Mouse (Mus musculus) kidney, embryonic 16.5 days (tissue): ENCODE data around the gene Apobec3. TPM values are rescaled to one million over a fixed set of nuclear protein-coding genes. Genes with fewer than 3 reads are reported as not detected.
"Not testable (repeated sequence)": the region's sequence is repeated elsewhere in the genome, so short reads cannot be mapped to it uniquely, and the experiment has no call there.

Experiments
- ATAC-seq: fragments of 200-750 bp; cut with Nextera tagmentation; 2 replicates; pipeline ENCODE4 v1.8.0; 2017; ENCODE audit warnings: moderate TSS enrichment; ENCODE audit not compliant: low FRiP score, low TSS enrichment
- H3K27ac ChIP-seq: fragments of 300-500 bp; sonication (generic); 2 replicates; pipeline ENCODE4 v1.5.1; 2014; ENCODE audit warnings: low read length
- H3K27me3 ChIP-seq: fragments of 300-500 bp; sonication (generic); 2 replicates; pipeline ENCODE4 v1.6.1; 2014; ENCODE audit warnings: low read length, control low read depth, mixed read lengths; ENCODE audit not compliant: insufficient read depth
- H3K36me3 ChIP-seq: fragments of 300-500 bp; sonication (generic); 2 replicates; pipeline ENCODE4 v1.6.1; 2014; ENCODE audit warnings: low read length, control low read depth, mixed read lengths; ENCODE audit not compliant: insufficient read depth
- H3K4me1 ChIP-seq: fragments of 300-500 bp; sonication (generic); 2 replicates; pipeline ENCODE4 v1.6.1; 2014; ENCODE audit warnings: low read length, control low read depth, mixed read lengths; ENCODE audit not compliant: insufficient read depth
- H3K4me2 ChIP-seq: fragments of 300-500 bp; sonication (generic); replicated peaks from 2 replicates; pipeline ENCODE4 v1.6.1; 2014; ENCODE audit warnings: low read depth, low read length
- H3K4me3 ChIP-seq: fragments of 300-500 bp; sonication (generic); 2 replicates; pipeline ENCODE4 v1.5.1; 2014; ENCODE audit warnings: mild to moderate bottlenecking, low read length
- H3K9ac ChIP-seq: fragments of 300-500 bp; sonication (generic); replicated peaks from 2 replicates; pipeline ENCODE4 v1.6.1; 2014; ENCODE audit warnings: low read length
- H3K9me3 ChIP-seq: fragments of 300-500 bp; sonication (generic); 2 replicates; pipeline ENCODE4 v1.6.1; 2016; ENCODE audit warnings: low read length, control low read depth
- WGBS: fragments of 180-500 bp; shearing (Covaris S2); extraction: QIAGEN DNeasy Blood & Tissue Kit; methylation state at CpG from one replicate; pipeline ENCODE4 v1.1.7; 2014; 5-methylcytosine and 5-hydroxymethylcytosine counted together
- polyA plus RNA-seq: library from polyadenylated mRNA; unstranded; fragments of >200 nt; fragmentation: Nextera tagmentation; extraction: Ambion mirVana; gene quantifications from 2 replicates; pipeline ENCODE4 v1.2.1, GENCODE M21; 2015

Gene Apobec3
- polyA plus RNA-seq, 1 experiment from 2014 or later: 29.3 TPM

DNA sequence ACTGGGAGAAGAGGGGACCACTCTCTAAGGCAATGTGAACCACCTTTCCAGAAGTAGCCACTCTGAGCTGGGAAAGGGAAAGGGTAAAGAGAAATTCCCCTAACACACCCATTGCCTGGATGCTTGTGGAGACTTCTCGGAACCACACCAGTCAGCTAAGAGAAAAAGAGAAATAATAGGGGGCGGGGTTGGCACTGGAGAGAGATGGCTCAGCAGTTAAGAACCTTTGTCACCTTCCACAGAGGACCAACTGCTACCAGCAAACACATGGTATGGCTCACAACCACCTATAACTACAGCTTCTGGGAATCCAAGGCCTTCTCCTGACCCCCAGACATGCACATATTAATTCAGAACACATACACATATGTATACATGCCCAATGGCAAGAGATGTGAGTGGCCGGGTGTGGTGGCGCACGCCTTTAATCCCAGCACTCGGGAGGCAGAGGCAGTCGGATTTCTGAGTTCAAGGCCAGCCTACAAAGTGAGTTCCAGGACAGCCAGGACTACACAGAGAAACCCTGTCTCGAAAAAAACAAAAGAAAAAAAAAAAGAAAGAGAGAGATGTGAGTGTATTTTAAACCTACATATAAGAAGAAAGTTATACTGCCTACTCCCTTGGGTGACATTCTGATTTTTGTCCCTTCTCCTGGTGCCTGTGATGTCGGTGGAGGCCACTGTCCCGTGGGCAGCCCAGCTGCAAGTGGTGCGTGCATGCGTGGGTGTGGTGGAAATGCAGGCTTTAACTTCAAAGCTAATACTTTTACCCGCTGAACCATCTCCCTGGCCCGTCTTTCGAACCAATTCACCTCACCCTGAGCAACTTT, 1.8 kb downstream of the Apobec3 start:
- H3K9me3 ChIP-seq: no peaks in the 10 kb centered on the region
- peaks cover 16% of the 10 kb centered on the region for H3K4me1 ChIP-seq
- H3K27me3 ChIP-seq: no peaks in the 10 kb centered on the region
- peak overlapping the region; percentile 73 for H3K4me2 ChIP-seq
- no peak for ATAC-seq
- H3K27ac ChIP-seq: peak overlapping the region; percentile 88; the same call in 1 of the 2 replicates
- H3K9ac ChIP-seq: peak overlapping the region; percentile 71
- peak overlapping the region; percentile 55 for H3K4me3 ChIP-seq
- H3K36me3 ChIP-seq: no peaks in the 10 kb centered on the region
- 69% methylated on average over 15 of the region's 15 CpGs for whole genome bisulfite sequencing

- no peaks in the 10 kb centered on the region for H3K27me3 ChIP-seq
- no peaks in the 10 kb centered on the region for H3K36me3 ChIP-seq
- peak overlapping the region; percentile 22 for H3K4me3 ChIP-seq
- no peaks in the 10 kb centered on the region for H3K9me3 ChIP-seq
- peak overlapping the region; percentile 73 for H3K4me2 ChIP-seq
- peaks cover 16% of the 10 kb centered on the region for H3K4me1 ChIP-seq
- peak overlapping the region; percentile 44; the same call in 1 of the 2 replicates for H3K9ac ChIP-seq
- WGBS: 66% methylated on average over 3 of the region's 3 CpGs
- 0 out of 2 replicates have a peak overlapping the region, but pooled peaks have one; percentile 24 for H3K27ac ChIP-seq
- ATAC-seq: no peak
These were observed 2.3 kb downstream of the Apobec3 start for GRCm38 (mm10) chr15:79893824-79894123.

- WGBS: 89% methylated on average over 4 of the region's 4 CpGs
- Histone ChIP-seq H3K36me3 (no peaks in the 10 kb centered on the region), H3K9ac (no peak overlapping the region), H3K9me3 (no peaks in the 10 kb centered on the region), H3K4me1 (peaks cover 16% of the 10 kb centered on the region), H3K4me2 (peak overlapping the region; percentile 73), H3K27ac (peak overlapping the region; percentile 70; the same call in 1 of the 2 replicates), H3K27me3 (no peaks in the 10 kb centered on the region), H3K4me3 (no peak overlapping the region)
- ATAC-seq: no peak
These were observed 2.9 kb downstream of the Apobec3 start for GRCm38 (mm10) chr15:79894343-79894742.

DNA sequence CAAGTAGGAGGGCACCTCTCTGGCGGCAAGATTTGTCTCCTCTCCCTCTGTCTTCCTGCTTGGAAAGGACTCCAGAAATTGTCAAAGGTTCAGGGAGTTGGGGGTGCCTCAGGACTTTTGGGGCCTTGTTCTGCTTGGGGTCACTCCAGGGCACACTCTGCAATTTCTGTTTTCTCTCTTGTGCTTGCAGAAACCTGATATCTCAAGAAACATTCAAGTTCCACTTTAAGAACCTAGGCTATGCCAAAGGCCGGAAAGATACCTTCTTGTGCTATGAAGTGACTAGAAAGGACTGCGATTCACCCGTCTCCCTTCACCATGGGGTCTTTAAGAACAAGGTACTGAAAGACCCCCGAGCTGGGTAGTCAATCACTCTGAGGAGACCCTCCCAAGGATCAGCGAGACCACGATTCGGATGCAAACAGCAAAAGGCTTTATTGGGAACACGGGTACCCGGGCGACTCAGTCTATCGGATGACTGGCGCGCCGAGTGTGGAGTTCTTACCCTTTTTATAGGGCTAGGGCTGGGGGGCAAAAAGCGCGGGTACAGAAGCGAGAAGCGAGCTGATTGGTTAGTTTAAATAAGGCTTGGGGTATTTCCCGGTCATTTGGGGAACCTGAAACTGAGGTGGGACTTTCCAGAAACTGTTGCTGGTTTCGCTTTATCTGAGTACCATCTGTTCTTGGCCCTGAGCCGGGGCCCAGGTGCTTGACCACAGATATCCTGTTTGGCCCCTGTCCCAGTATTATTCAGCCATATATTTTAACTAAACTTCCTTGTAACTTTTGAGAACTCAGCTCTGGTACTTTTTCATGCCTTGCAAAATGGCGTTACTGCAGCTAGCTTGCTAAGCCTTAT, 4.0 kb downstream of the Apobec3 start:
- not testable (repeated sequence) for ATAC-seq, H3K36me3 ChIP-seq, H3K9me3 ChIP-seq, H3K4me3 ChIP-seq, H3K27me3 ChIP-seq, H3K9ac ChIP-seq
- 72% methylated on average over 10 of the region's 23 CpGs for WGBS
- Histone ChIP-seq H3K4me2 (peak overlapping the region; percentile 73; the same call in 1 of the 2 replicates), H3K27ac (peak overlapping the region; percentile 70), H3K4me1 (peaks cover 16% of the 10 kb centered on the region)

DNA sequence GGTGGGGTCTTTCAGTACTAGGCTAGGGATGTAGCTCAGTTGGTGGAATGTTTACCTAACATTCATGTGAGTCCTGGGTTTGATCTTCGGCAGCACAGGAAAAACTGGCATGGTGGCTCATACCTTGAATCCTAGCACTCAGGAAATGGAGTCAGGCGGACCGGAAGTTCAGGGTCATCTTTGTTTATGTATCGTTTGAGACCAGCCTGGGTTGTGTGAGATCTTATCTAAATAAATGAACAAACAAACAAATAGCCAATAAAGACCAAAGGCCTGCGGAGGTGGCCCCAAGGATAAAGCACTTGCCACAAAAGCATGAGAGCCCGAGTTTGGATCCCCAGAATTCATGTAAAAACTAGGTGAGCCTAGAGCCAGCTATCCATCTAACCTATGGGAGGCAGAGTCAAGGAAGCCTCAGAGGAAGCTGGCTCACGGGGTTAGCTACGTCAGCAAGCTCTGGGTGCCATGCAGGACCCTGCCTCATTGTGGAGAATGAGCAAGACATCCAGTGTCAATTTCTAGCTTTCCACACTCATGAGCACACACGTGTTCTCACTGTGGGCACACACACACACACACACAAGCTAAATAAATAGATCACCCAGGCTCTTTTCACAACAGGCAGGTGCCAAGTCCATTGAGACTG, 4.7 kb downstream of the Apobec3 start:
- Histone ChIP-seq H3K9ac (no peak overlapping the region), H3K27ac (peak overlapping the region; percentile 63), H3K36me3 (no peaks in the 10 kb centered on the region), H3K9me3 (no peaks in the 10 kb centered on the region), H3K4me3 (no peak overlapping the region), H3K4me1 (peaks cover 16% of the 10 kb centered on the region), H3K27me3 (no peaks in the 10 kb centered on the region), H3K4me2 (no peak overlapping the region)
- ATAC-seq: no peak
- WGBS: 72% methylated on average over 9 of the region's 9 CpGs

DNA sequence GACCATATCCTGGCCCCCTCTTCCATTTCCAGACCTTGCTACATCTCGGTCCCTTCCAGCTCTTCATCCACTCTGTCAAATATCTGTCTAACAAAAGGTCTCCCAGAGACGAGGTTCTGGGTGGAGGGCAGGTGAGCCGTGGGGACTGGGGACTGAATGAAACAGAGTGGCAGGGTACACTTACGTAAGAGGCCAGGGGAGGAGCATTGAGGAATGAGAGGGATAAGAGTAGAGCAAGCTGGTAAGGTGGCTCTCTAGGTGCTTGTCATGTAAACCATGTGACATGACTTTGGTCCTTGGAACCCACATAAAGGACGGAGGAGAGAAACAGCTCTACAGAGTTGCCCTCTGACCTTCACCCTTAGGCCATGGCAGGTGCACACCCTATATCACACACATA, 7.5 kb downstream of the Apobec3 start:
- Histone ChIP-seq H3K4me1 (0 out of 2 replicates have a peak, but pooled peaks cover 3% of the 10 kb centered on the region), H3K9ac (no peak overlapping the region), H3K27me3 (no peaks in the 10 kb centered on the region), H3K4me2 (no peak overlapping the region), H3K27ac (no peak overlapping the region), H3K4me3 (no peak overlapping the region), H3K36me3 (no peaks in the 10 kb centered on the region), H3K9me3 (no peaks in the 10 kb centered on the region)
- WGBS: 86% methylated on average over 5 of the region's 5 CpGs
- ATAC-seq: no peak

DNA sequence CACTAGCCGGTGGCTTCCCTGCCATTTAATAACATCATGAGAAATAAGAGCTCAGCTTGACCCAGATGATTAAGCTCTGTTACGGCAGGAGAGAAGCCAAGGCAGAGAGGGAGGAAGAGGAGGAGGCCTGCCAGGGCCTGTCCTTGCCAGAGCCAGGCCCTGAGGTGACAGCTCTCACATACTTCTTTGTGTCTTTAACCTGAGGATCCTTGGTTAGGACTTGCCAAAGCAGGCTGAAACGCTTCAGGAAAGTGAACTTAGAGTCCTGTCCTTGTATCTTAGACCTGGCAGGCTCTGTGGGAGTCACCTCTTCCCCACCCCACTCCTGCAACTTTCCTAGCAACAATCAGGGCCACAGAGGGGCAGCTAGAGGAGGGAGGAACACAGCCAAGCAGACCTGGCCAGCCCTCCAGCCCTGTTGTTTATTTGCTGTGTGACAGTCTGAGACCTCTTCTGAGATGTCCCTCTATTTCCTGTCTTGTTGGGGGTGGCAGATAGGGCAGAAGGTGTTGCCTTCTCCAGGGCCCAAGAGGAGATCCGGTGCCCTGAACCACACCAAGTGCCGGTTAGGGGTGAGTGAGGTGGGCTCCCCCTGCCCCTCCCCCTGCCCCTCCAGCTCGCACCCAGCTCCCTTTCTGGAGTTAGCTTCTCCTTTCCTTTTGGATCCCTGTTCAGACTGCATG, 8.5 kb downstream of the Apobec3 start:
- no peak overlapping the region for H3K9ac ChIP-seq
- H3K27me3 ChIP-seq: no peaks in the 10 kb centered on the region
- H3K4me2 ChIP-seq: no peak overlapping the region
- H3K9me3 ChIP-seq: no peaks in the 10 kb centered on the region
- no peak overlapping the region for H3K27ac ChIP-seq
- ATAC-seq: no peak
- H3K4me3 ChIP-seq: no peak overlapping the region
- 71% methylated on average over 6 of the region's 6 CpGs for WGBS
- no peaks in the 10 kb centered on the region for H3K36me3 ChIP-seq
- H3K4me1 ChIP-seq: 0 out of 2 replicates have a peak, but pooled peaks cover 3% of the 10 kb centered on the region

DNA sequence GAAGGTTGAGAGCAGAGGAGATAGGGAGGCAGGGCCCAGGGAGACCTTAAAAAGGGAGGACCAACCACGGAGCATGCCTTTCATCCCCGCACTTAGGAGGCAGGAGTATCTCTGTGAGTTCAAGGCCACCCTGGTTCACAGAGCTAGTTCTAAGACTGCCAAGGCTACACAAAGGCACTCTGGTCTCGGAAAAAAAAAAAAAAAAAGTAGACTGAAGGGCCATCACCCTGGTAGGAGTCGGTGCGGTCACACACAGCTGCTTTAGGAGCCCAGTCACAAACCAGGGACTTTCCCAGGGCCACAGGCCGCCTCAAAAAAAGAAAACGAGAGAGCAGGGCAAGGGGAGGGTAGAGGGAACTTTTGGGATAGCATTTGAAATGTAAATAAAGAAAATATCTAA, 9.3 kb downstream of the Apobec3 start:
- no peak for ATAC-seq
- Histone ChIP-seq H3K9ac (no peak overlapping the region), H3K27me3 (no peaks in the 10 kb centered on the region), H3K27ac (no peak overlapping the region), H3K36me3 (no peaks in the 10 kb centered on the region), H3K9me3 (no peaks in the 10 kb centered on the region), H3K4me3 (no peak overlapping the region), H3K4me2 (no peak overlapping the region), H3K4me1 (0 out of 2 replicates have a peak, but pooled peaks cover 3% of the 10 kb centered on the region)
- WGBS: 68% methylated on average over 7 of the region's 7 CpGs

- H3K27ac ChIP-seq: no peak overlapping the region
These were observed 9.9 kb downstream of the Apobec3 start for GRCm38 (mm10) chr15:79901399-79901798.

More at GRCm38 (mm10) chr15:79901399-79901798, 9.9 kb downstream of the Apobec3 start:
- H3K27me3 ChIP-seq: no peaks in the 10 kb centered on the region
- H3K36me3 ChIP-seq: no peaks in the 10 kb centered on the region
- 93% methylated on average over 2 of the region's 2 CpGs for WGBS
- H3K4me3 ChIP-seq: no peak overlapping the region
- ATAC-seq: no peak
- no peaks in the 10 kb centered on the region for H3K9me3 ChIP-seq
- no peak overlapping the region for H3K9ac ChIP-seq
- H3K4me2 ChIP-seq: no peak overlapping the region
- no peaks in the 10 kb centered on the region for H3K4me1 ChIP-seq
